Mouse (Mus musculus): ENCODE data around the gene Ccnjl. TPM values are rescaled to one million over a fixed set of nuclear protein-coding genes. Genes with fewer than 3 reads are reported as not detected.

The Ccnjl gene
- polyA plus RNA-seq, 1 experiment from 2014 or later = 20.0 TPM

GRCm38 (mm10) chr11:43516344-43517021 is 12.1 kb upstream of the Ccnjl start:
- 0 out of 2 replicates have a peak, but pooled peaks have one; percentile 40 for ATAC-seq (ENCODE audit: insufficient number of reproducible peaks, insufficient read depth, low FRiP score, low read depth)
- Histone ChIP-seq H3K9me3 (ENCODE audit: control insufficient read depth, low read depth, low read length) (no peaks in the 10 kb centered on the region), H3K27ac (ENCODE audit: low read length) (no peak overlapping the region), H3K36me3 (ENCODE audit: control insufficient read depth, insufficient read depth, low read length) (no peaks in the 10 kb centered on the region), H3K9ac (replicated peaks; ENCODE audit: low read depth, low read length) (no peak overlapping the region), H3K4me1 (ENCODE audit: control insufficient read depth, insufficient read depth, low read length) (no peaks in the 10 kb centered on the region), H3K4me2 (replicated peaks; ENCODE audit: low read depth, low read length) (no peak overlapping the region), H3K4me3 (ENCODE audit: low read depth, low read length) (no peak overlapping the region), H3K27me3 (ENCODE audit: control insufficient read depth, insufficient read depth, low read length) (no peaks in the 10 kb centered on the region)
- WGBS = 31% methylated on average over 8 of the region's 8 CpGs

- Histone ChIP-seq H3K4me2 (replicated peaks; ENCODE audit: low read depth, low read length) (no peak overlapping the region), H3K27me3 (ENCODE audit: control insufficient read depth, insufficient read depth, low read length) (no peaks in the 10 kb centered on the region)
- WGBS = 92% methylated on average over 11 of the region's 11 CpGs
Observed at GRCm38 (mm10) chr11:43517641-43518040, 10.9 kb upstream of the Ccnjl start.

GRCm38 (mm10) chr11:43518086-43518485 is 10.5 kb upstream of the Ccnjl start:
- no peaks in the 10 kb centered on the region for H3K9me3 ChIP-seq (ENCODE audit: control insufficient read depth, low read depth, low read length)
- no peaks in the 10 kb centered on the region for H3K27me3 ChIP-seq (ENCODE audit: control insufficient read depth, insufficient read depth, low read length)
- no peak overlapping the region for H3K27ac ChIP-seq (ENCODE audit: low read length)
- no peak for ATAC-seq (ENCODE audit: insufficient number of reproducible peaks, insufficient read depth, low FRiP score, low read depth)
- H3K4me1 ChIP-seq (ENCODE audit: control insufficient read depth, insufficient read depth, low read length) = no peaks in the 10 kb centered on the region
- H3K36me3 ChIP-seq (ENCODE audit: control insufficient read depth, insufficient read depth, low read length) = no peaks in the 10 kb centered on the region
- no peak overlapping the region for H3K4me2 ChIP-seq (replicated peaks; ENCODE audit: low read depth, low read length)
- H3K9ac ChIP-seq (replicated peaks; ENCODE audit: low read depth, low read length) = no peak overlapping the region
- H3K4me3 ChIP-seq (ENCODE audit: low read depth, low read length) = no peak overlapping the region

More at GRCm38 (mm10) chr11:43517641-43518040, 10.9 kb upstream of the Ccnjl start:
- Histone ChIP-seq H3K4me1 (ENCODE audit: control insufficient read depth, insufficient read depth, low read length) (no peaks in the 10 kb centered on the region), H3K36me3 (ENCODE audit: control insufficient read depth, insufficient read depth, low read length) (no peaks in the 10 kb centered on the region), H3K9me3 (ENCODE audit: control insufficient read depth, low read depth, low read length) (no peaks in the 10 kb centered on the region), H3K4me3 (ENCODE audit: low read depth, low read length) (no peak overlapping the region), H3K9ac (replicated peaks; ENCODE audit: low read depth, low read length) (no peak overlapping the region), H3K27ac (ENCODE audit: low read length) (no peak overlapping the region)
- ATAC-seq (ENCODE audit: insufficient number of reproducible peaks, insufficient read depth, low FRiP score, low read depth) = no peak

- no peaks in the 10 kb centered on the region for H3K27me3 ChIP-seq (ENCODE audit: control insufficient read depth, insufficient read depth, low read length)
- no peak for ATAC-seq (ENCODE audit: insufficient number of reproducible peaks, insufficient read depth, low FRiP score, low read depth)
- H3K4me2 ChIP-seq (replicated peaks; ENCODE audit: low read depth, low read length) = no peak overlapping the region
- no peak overlapping the region for H3K4me3 ChIP-seq (ENCODE audit: low read depth, low read length)
- H3K9ac ChIP-seq (replicated peaks; ENCODE audit: low read depth, low read length) = no peak overlapping the region
- no peaks in the 10 kb centered on the region for H3K36me3 ChIP-seq (ENCODE audit: control insufficient read depth, insufficient read depth, low read length)
- no peaks in the 10 kb centered on the region for H3K9me3 ChIP-seq (ENCODE audit: control insufficient read depth, low read depth, low read length)
- H3K27ac ChIP-seq (ENCODE audit: low read length) = no peak overlapping the region
- no peaks in the 10 kb centered on the region for H3K4me1 ChIP-seq (ENCODE audit: control insufficient read depth, insufficient read depth, low read length)
Observed at GRCm38 (mm10) chr11:43518821-43519220, 9.8 kb upstream of the Ccnjl start.

GRCm38 (mm10) chr11:43520521-43520920 is 8.1 kb upstream of the Ccnjl start:
- Histone ChIP-seq H3K4me3 (ENCODE audit: low read depth, low read length) (no peak overlapping the region), H3K27me3 (ENCODE audit: control insufficient read depth, insufficient read depth, low read length) (no peaks in the 10 kb centered on the region), H3K27ac (ENCODE audit: low read length) (no peak overlapping the region), H3K9ac (replicated peaks; ENCODE audit: low read depth, low read length) (no peak overlapping the region), H3K4me2 (replicated peaks; ENCODE audit: low read depth, low read length) (no peak overlapping the region), H3K9me3 (ENCODE audit: control insufficient read depth, low read depth, low read length) (no peaks in the 10 kb centered on the region), H3K4me1 (ENCODE audit: control insufficient read depth, insufficient read depth, low read length) (no peaks in the 10 kb centered on the region), H3K36me3 (ENCODE audit: control insufficient read depth, insufficient read depth, low read length) (no peaks in the 10 kb centered on the region)
- 80% methylated on average over 3 of the region's 3 CpGs for WGBS
- ATAC-seq (ENCODE audit: insufficient number of reproducible peaks, insufficient read depth, low FRiP score, low read depth) = no peak

- peak overlapping the region; percentile 84 for H3K4me3 ChIP-seq (ENCODE audit: low read depth, low read length)
- H3K4me2 ChIP-seq (replicated peaks; ENCODE audit: low read depth, low read length) = peak overlapping the region; percentile 87
- ATAC-seq (ENCODE audit: insufficient number of reproducible peaks, insufficient read depth, low FRiP score, low read depth) = no peak
- WGBS = under 1% methylated on average over 25 of the region's 25 CpGs
- H3K27me3 ChIP-seq (ENCODE audit: control insufficient read depth, insufficient read depth, low read length) = no peaks in the 10 kb centered on the region
- peak overlapping the region; percentile 55 for H3K9ac ChIP-seq (replicated peaks; ENCODE audit: low read depth, low read length)
- H3K9me3 ChIP-seq (ENCODE audit: control insufficient read depth, low read depth, low read length) = no peaks in the 10 kb centered on the region
- H3K27ac ChIP-seq (ENCODE audit: low read length) = peak overlapping the region; percentile 34; the same call in 1 of the 2 replicates
- peaks cover 7% of the 10 kb centered on the region; the same call in 1 of the 2 replicates for H3K4me1 ChIP-seq (ENCODE audit: control insufficient read depth, insufficient read depth, low read length)
- H3K36me3 ChIP-seq (ENCODE audit: control insufficient read depth, insufficient read depth, low read length) = peaks cover 3% of the 10 kb centered on the region
Observed at GRCm38 (mm10) chr11:43528078-43528682, 404 bp upstream of the Ccnjl start.

GRCm38 (mm10) chr11:43530043-43530442 is 1.5 kb downstream of the Ccnjl start:
- Histone ChIP-seq H3K4me3 (ENCODE audit: low read depth, low read length) (peak overlapping the region; percentile 84; the same call in 1 of the 2 replicates), H3K9me3 (ENCODE audit: control insufficient read depth, low read depth, low read length) (no peaks in the 10 kb centered on the region), H3K4me1 (ENCODE audit: control insufficient read depth, insufficient read depth, low read length) (peaks cover 7% of the 10 kb centered on the region; the same call in 1 of the 2 replicates), H3K27ac (ENCODE audit: low read length) (no peak overlapping the region), H3K36me3 (ENCODE audit: control insufficient read depth, insufficient read depth, low read length) (peaks cover 17% of the 10 kb centered on the region), H3K9ac (replicated peaks; ENCODE audit: low read depth, low read length) (0 out of 2 replicates have a peak overlapping the region, but pooled peaks have one; percentile 18), H3K27me3 (ENCODE audit: control insufficient read depth, insufficient read depth, low read length) (no peaks in the 10 kb centered on the region), H3K4me2 (replicated peaks; ENCODE audit: low read depth, low read length) (peak overlapping the region; percentile 87)
- ATAC-seq (ENCODE audit: insufficient number of reproducible peaks, insufficient read depth, low FRiP score, low read depth) = 0 out of 2 replicates have a peak, but pooled peaks have one; percentile 7
- 23% methylated on average over 3 of the region's 3 CpGs for WGBS

- Histone ChIP-seq H3K27ac (ENCODE audit: low read length) (no peak overlapping the region), H3K4me1 (ENCODE audit: control insufficient read depth, insufficient read depth, low read length) (peaks cover 7% of the 10 kb centered on the region; the same call in 1 of the 2 replicates), H3K4me2 (replicated peaks; ENCODE audit: low read depth, low read length) (no peak overlapping the region), H3K4me3 (ENCODE audit: low read depth, low read length) (no peak overlapping the region), H3K27me3 (ENCODE audit: control insufficient read depth, insufficient read depth, low read length) (no peaks in the 10 kb centered on the region), H3K36me3 (ENCODE audit: control insufficient read depth, insufficient read depth, low read length) (peaks cover 26% of the 10 kb centered on the region), H3K9me3 (ENCODE audit: control insufficient read depth, low read depth, low read length) (no peaks in the 10 kb centered on the region), H3K9ac (replicated peaks; ENCODE audit: low read depth, low read length) (no peak overlapping the region)
- no peak for ATAC-seq (ENCODE audit: insufficient number of reproducible peaks, insufficient read depth, low FRiP score, low read depth)
- WGBS = 69% methylated on average over 5 of the region's 5 CpGs
Observed at GRCm38 (mm10) chr11:43531619-43532018, 3.0 kb downstream of the Ccnjl start.

Measured in stomach, embryonic 14.5 days (tissue).